Mouse (Mus musculus): ENCODE results near the gene Tob1. TPM values are rescaled to one million over a fixed set of nuclear protein-coding genes. Genes with fewer than 3 reads are reported as not detected.

Tob1 gene
- polyA plus RNA-seq, 1 experiment from 2014 or later: 44.0 TPM

- no peak overlapping the region for H3K4me2 ChIP-seq (ENCODE audit: low read depth, low read length, severe bottlenecking)
- no peak overlapping the region for H3K9ac ChIP-seq (ENCODE audit: low read length)
- H3K4me1 ChIP-seq (replicated peaks; ENCODE audit: control insufficient read depth, insufficient read depth, low read length): no peaks in the 10 kb centered on the region; the same call in 1 of the 2 replicates
- no peak overlapping the region for H3K4me3 ChIP-seq (ENCODE audit: low read depth, low read length)
- no peaks in the 10 kb centered on the region for H3K9me3 ChIP-seq (ENCODE audit: control insufficient read depth, low read length)
- ATAC-seq (replicated peaks; ENCODE audit: low FRiP score) (no peak), DNase-seq (ENCODE audit: low spot score) (no peak)
- H3K36me3 ChIP-seq (ENCODE audit: control insufficient read depth, insufficient read depth, low read length): no peaks in the 10 kb centered on the region
- no peak overlapping the region for H3K27ac ChIP-seq (ENCODE audit: low read depth, low read length)
- WGBS: 88% methylated on average over 5 of the region's 5 CpGs
- no peaks in the 10 kb centered on the region for H3K27me3 ChIP-seq (ENCODE audit: control insufficient read depth, insufficient read depth, low read length)
These were observed 18.1 kb downstream of the Tob1 start for GRCm38 (mm10) chr11:94229207-94229960.

- ATAC-seq (replicated peaks; ENCODE audit: low FRiP score) (no peak), DNase-seq (ENCODE audit: low spot score) (no peak)
- H3K4me1 ChIP-seq (replicated peaks; ENCODE audit: control insufficient read depth, insufficient read depth, low read length): no peaks in the 10 kb centered on the region; the same call in 1 of the 2 replicates
These were observed 19.0 kb downstream of the Tob1 start for GRCm38 (mm10) chr11:94230244-94230643.

GRCm38 (mm10) chr11:94231821-94232552 lies 20.7 kb downstream of the Tob1 start:
- Histone ChIP-seq H3K4me2 (ENCODE audit: low read depth, low read length, severe bottlenecking) (no peak overlapping the region), H3K9me3 (ENCODE audit: control insufficient read depth, low read length) (no peaks in the 10 kb centered on the region), H3K4me1 (replicated peaks; ENCODE audit: control insufficient read depth, insufficient read depth, low read length) (no peaks in the 10 kb centered on the region; the same call in 1 of the 2 replicates), H3K27ac (ENCODE audit: low read depth, low read length) (no peak overlapping the region), H3K9ac (ENCODE audit: low read length) (no peak overlapping the region), H3K27me3 (ENCODE audit: control insufficient read depth, insufficient read depth, low read length) (no peaks in the 10 kb centered on the region), H3K36me3 (ENCODE audit: control insufficient read depth, insufficient read depth, low read length) (no peaks in the 10 kb centered on the region), H3K4me3 (ENCODE audit: low read depth, low read length) (no peak overlapping the region)
- ATAC-seq (replicated peaks; ENCODE audit: low FRiP score) (no peak), DNase-seq (ENCODE audit: low spot score) (no peak)
- WGBS: 81% methylated on average over 19 of the region's 19 CpGs

More at GRCm38 (mm10) chr11:94230244-94230643, 19.0 kb downstream of the Tob1 start:
- no peak overlapping the region for H3K4me3 ChIP-seq (ENCODE audit: low read depth, low read length)
- no peak overlapping the region for H3K4me2 ChIP-seq (ENCODE audit: low read depth, low read length, severe bottlenecking)
- no peaks in the 10 kb centered on the region for H3K9me3 ChIP-seq (ENCODE audit: control insufficient read depth, low read length)
- no peaks in the 10 kb centered on the region for H3K36me3 ChIP-seq (ENCODE audit: control insufficient read depth, insufficient read depth, low read length)
- no peak overlapping the region for H3K9ac ChIP-seq (ENCODE audit: low read length)
- 87% methylated on average over 8 of the region's 8 CpGs for WGBS
- no peaks in the 10 kb centered on the region for H3K27me3 ChIP-seq (ENCODE audit: control insufficient read depth, insufficient read depth, low read length)
- H3K27ac ChIP-seq (ENCODE audit: low read depth, low read length): no peak overlapping the region

- Histone ChIP-seq H3K27ac (ENCODE audit: low read depth, low read length) (no peak overlapping the region), H3K4me3 (ENCODE audit: low read depth, low read length) (no peak overlapping the region), H3K4me1 (replicated peaks; ENCODE audit: control insufficient read depth, insufficient read depth, low read length) (no peaks in the 10 kb centered on the region; the same call in 1 of the 2 replicates), H3K9me3 (ENCODE audit: control insufficient read depth, low read length) (no peaks in the 10 kb centered on the region), H3K4me2 (ENCODE audit: low read depth, low read length, severe bottlenecking) (no peak overlapping the region), H3K36me3 (ENCODE audit: control insufficient read depth, insufficient read depth, low read length) (no peaks in the 10 kb centered on the region), H3K27me3 (ENCODE audit: control insufficient read depth, insufficient read depth, low read length) (no peaks in the 10 kb centered on the region), H3K9ac (ENCODE audit: low read length) (no peak overlapping the region)
- ATAC-seq (replicated peaks; ENCODE audit: low FRiP score): no peak
- no peak for DNase-seq (ENCODE audit: low spot score)
- WGBS: 57% methylated on average over 6 of the region's 6 CpGs
These were observed 22.2 kb downstream of the Tob1 start for GRCm38 (mm10) chr11:94233405-94233804.

DNA sequence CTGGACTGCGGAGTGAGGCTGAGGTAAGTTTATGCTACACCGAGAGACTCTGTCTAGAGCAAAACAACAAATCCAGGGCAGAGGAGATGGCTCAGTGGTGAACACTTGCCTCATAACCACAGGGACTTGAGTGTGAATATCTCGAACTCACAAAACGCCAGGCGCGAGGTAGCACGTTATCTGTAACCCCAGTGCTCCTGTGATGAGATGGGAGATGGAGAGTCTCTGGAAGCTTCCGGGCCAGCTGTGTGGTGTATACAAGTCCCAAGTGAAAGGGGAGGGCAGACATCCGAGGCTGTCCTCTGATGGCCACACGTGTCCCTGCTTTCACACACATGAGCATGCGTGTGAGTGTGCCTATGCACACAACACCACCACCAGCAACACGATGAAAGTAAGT lies 23.1 kb downstream of the Tob1 start:
- H3K36me3 ChIP-seq (ENCODE audit: control insufficient read depth, insufficient read depth, low read length): no peaks in the 10 kb centered on the region
- no peaks in the 10 kb centered on the region; the same call in 1 of the 2 replicates for H3K4me1 ChIP-seq (replicated peaks; ENCODE audit: control insufficient read depth, insufficient read depth, low read length)
- H3K9ac ChIP-seq (ENCODE audit: low read length): no peak overlapping the region
- no peaks in the 10 kb centered on the region for H3K27me3 ChIP-seq (ENCODE audit: control insufficient read depth, insufficient read depth, low read length)
- DNase-seq (ENCODE audit: low spot score) (no peak), ATAC-seq (replicated peaks; ENCODE audit: low FRiP score) (no peak)
- H3K9me3 ChIP-seq (ENCODE audit: control insufficient read depth, low read length): no peaks in the 10 kb centered on the region
- no peak overlapping the region for H3K27ac ChIP-seq (ENCODE audit: low read depth, low read length)
- no peak overlapping the region for H3K4me3 ChIP-seq (ENCODE audit: low read depth, low read length)
- 93% methylated on average over 12 of the region's 12 CpGs for WGBS
- no peak overlapping the region for H3K4me2 ChIP-seq (ENCODE audit: low read depth, low read length, severe bottlenecking)

DNA sequence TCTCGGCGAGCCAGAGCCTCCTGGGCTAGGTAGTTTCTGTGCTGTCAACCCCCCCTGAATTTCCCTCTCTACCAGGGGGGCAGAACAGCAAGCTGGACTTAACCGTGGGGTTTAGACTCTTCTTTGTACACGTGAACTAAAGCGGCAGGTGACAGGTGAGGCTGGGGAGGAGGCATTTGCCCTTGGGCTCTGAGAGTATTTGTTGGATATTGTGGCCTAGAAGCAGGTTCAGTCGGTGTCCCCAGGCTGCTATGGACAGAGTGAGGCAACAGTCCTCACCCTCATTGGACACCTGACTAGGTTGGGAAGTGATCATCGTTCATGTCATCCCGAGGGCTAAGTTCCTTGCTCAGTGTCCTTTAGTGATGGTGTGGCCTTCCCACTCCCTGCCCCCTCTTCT lies 23.6 kb downstream of the Tob1 start:
- Histone ChIP-seq H3K4me2 (ENCODE audit: low read depth, low read length, severe bottlenecking) (no peak overlapping the region), H3K9ac (ENCODE audit: low read length) (no peak overlapping the region), H3K4me3 (ENCODE audit: low read depth, low read length) (no peak overlapping the region), H3K9me3 (ENCODE audit: control insufficient read depth, low read length) (no peaks in the 10 kb centered on the region), H3K27me3 (ENCODE audit: control insufficient read depth, insufficient read depth, low read length) (no peaks in the 10 kb centered on the region), H3K4me1 (replicated peaks; ENCODE audit: control insufficient read depth, insufficient read depth, low read length) (no peaks in the 10 kb centered on the region; the same call in 1 of the 2 replicates), H3K27ac (ENCODE audit: low read depth, low read length) (no peak overlapping the region), H3K36me3 (ENCODE audit: control insufficient read depth, insufficient read depth, low read length) (no peaks in the 10 kb centered on the region)
- no peak for DNase-seq (ENCODE audit: low spot score)
- WGBS: 93% methylated on average over 8 of the region's 8 CpGs
- no peak for ATAC-seq (replicated peaks; ENCODE audit: low FRiP score)

- Histone ChIP-seq H3K27me3 (ENCODE audit: control insufficient read depth, insufficient read depth, low read length) (no peaks in the 10 kb centered on the region), H3K4me3 (ENCODE audit: low read depth, low read length) (no peak overlapping the region), H3K36me3 (ENCODE audit: control insufficient read depth, insufficient read depth, low read length) (no peaks in the 10 kb centered on the region), H3K4me1 (replicated peaks; ENCODE audit: control insufficient read depth, insufficient read depth, low read length) (no peaks in the 10 kb centered on the region; the same call in 1 of the 2 replicates), H3K27ac (ENCODE audit: low read depth, low read length) (no peak overlapping the region), H3K9me3 (ENCODE audit: control insufficient read depth, low read length) (no peaks in the 10 kb centered on the region), H3K4me2 (ENCODE audit: low read depth, low read length, severe bottlenecking) (no peak overlapping the region), H3K9ac (ENCODE audit: low read length) (no peak overlapping the region)
- ATAC-seq (replicated peaks; ENCODE audit: low FRiP score) (peak; percentile 82), DNase-seq (ENCODE audit: low spot score) (peak; percentile 77)
- WGBS: 20% methylated on average over 3 of the region's 3 CpGs
These were observed 24.8 kb downstream of the Tob1 start for GRCm38 (mm10) chr11:94236074-94236473.

- DNase-seq (ENCODE audit: low spot score): no peak
- Histone ChIP-seq H3K4me2 (ENCODE audit: low read depth, low read length, severe bottlenecking) (no peak overlapping the region), H3K27ac (ENCODE audit: low read depth, low read length) (no peak overlapping the region), H3K4me1 (replicated peaks; ENCODE audit: control insufficient read depth, insufficient read depth, low read length) (peaks cover 10% of the 10 kb centered on the region; the same call in 1 of the 2 replicates), H3K4me3 (ENCODE audit: low read depth, low read length) (no peak overlapping the region), H3K36me3 (ENCODE audit: control insufficient read depth, insufficient read depth, low read length) (no peaks in the 10 kb centered on the region), H3K9me3 (ENCODE audit: control insufficient read depth, low read length) (no peaks in the 10 kb centered on the region), H3K27me3 (ENCODE audit: control insufficient read depth, insufficient read depth, low read length) (no peaks in the 10 kb centered on the region; the same call in 1 of the 2 replicates), H3K9ac (ENCODE audit: low read length) (no peak overlapping the region)
- 91% methylated on average over 8 of the region's 8 CpGs for WGBS
- ATAC-seq (replicated peaks; ENCODE audit: low FRiP score): no peak
These were observed 27.5 kb downstream of the Tob1 start for GRCm38 (mm10) chr11:94238786-94239185.

Data from forebrain, embryonic 11.5 days (tissue).